In genomic region chr8:120308131-120308530, GRCm38 (mm10) we compare ENCODE assay signal across 11 mouse cellular contexts.
DNase-seq lines count a peak whose midpoint lies in the region; ATAC-seq and TF ChIP-seq lines count a peak whose summit lies in the region.
"Had no signal": no experiment of that assay in that cellular context is flagged by ENCODE, and none has a peak within 500 bp of the region (broad histone marks: within the 10 kb centered on the region; RNA-seq: fewer than 3 reads in every experiment).

No protein-coding gene starts in this region.

- no peak overlapping the region for H3K9ac ChIP-seq in lung, embryonic 16.5 days (ENCODE audit: low read length)
- H3K9ac ChIP-seq in lung, postnatal 0 days (replicated peaks; ENCODE audit: low read depth) = no peak overlapping the region
- H3K9ac ChIP-seq in forebrain, embryonic 14.5 days (ENCODE audit: low read length) = no peak overlapping the region
- H3K9ac ChIP-seq in midbrain, embryonic 11.5 days (ENCODE audit: low read length) = no peak overlapping the region

- no peak overlapping the region for H3K4me2 ChIP-seq in lung, embryonic 16.5 days (ENCODE audit: low read depth, low read length)
- H3K4me2 ChIP-seq in lung, postnatal 0 days (replicated peaks; ENCODE audit: low read depth, low read length) = no peak overlapping the region
- no peak overlapping the region for H3K4me2 ChIP-seq in forebrain, embryonic 14.5 days (ENCODE audit: low read length)
- no peak overlapping the region for H3K4me2 ChIP-seq in midbrain, embryonic 11.5 days

- no peak overlapping the region for H3K4me3 ChIP-seq in lung, embryonic 16.5 days (ENCODE audit: low read length)
- H3K4me3 ChIP-seq in lung, postnatal 0 days (ENCODE audit: low read depth, low read length) = no peak overlapping the region
- H3K4me3 ChIP-seq in forebrain, embryonic 14.5 days (ENCODE audit: low read depth, low read length) = no peak overlapping the region
- H3K4me3 ChIP-seq in midbrain, embryonic 11.5 days (ENCODE audit: low read depth, low read length) = no peak overlapping the region
- H3K4me3 ChIP-seq: left cerebral cortex, adult 2 months had no signal

- H3K9me3 ChIP-seq in lung, embryonic 16.5 days (ENCODE audit: control insufficient read depth, low read length) = no peaks in the 10 kb centered on the region
- no peaks in the 10 kb centered on the region for H3K9me3 ChIP-seq in lung, postnatal 0 days (ENCODE audit: low read length)
- no peaks in the 10 kb centered on the region for H3K9me3 ChIP-seq in forebrain, embryonic 14.5 days (replicated peaks; ENCODE audit: control insufficient read depth, low read length)
- H3K9me3 ChIP-seq in midbrain, embryonic 11.5 days (ENCODE audit: control insufficient read depth, low read length) = no peaks in the 10 kb centered on the region

- peaks cover 31% of the 10 kb centered on the region for H3K4me1 ChIP-seq in lung, embryonic 16.5 days (replicated peaks; ENCODE audit: control insufficient read depth, insufficient read depth, low read length)
- 0 out of 2 replicates have a peak, but pooled peaks cover 2% of the 10 kb centered on the region for H3K4me1 ChIP-seq in lung, postnatal 0 days (ENCODE audit: insufficient read depth, low read depth, low read length)
- peaks cover 51% of the 10 kb centered on the region for H3K4me1 ChIP-seq in forebrain, embryonic 14.5 days (ENCODE audit: control insufficient read depth, insufficient read depth, low read length)
- peaks cover 54% of the 10 kb centered on the region for H3K4me1 ChIP-seq in midbrain, embryonic 11.5 days (ENCODE audit: control insufficient read depth, insufficient read depth, low read length)

- no peak for ATAC-seq in lung, embryonic 16.5 days (ENCODE audit: low read depth)
- ATAC-seq in lung, postnatal 0 days = no peak
- no peak for ATAC-seq in forebrain, embryonic 14.5 days
- ATAC-seq in midbrain, embryonic 11.5 days (ENCODE audit: low FRiP score) = no peak
- no peak for ATAC-seq in monocyte, adult 5-6 weeks (replicated peaks; ENCODE audit: insufficient number of reproducible peaks, low FRiP score, low TSS enrichment, poor library complexity, severe bottlenecking)

- no peaks in the 10 kb centered on the region for H3K27me3 ChIP-seq in lung, embryonic 16.5 days (ENCODE audit: control insufficient read depth, insufficient read depth, low read depth, low read length)
- H3K27me3 ChIP-seq in lung, postnatal 0 days (replicated peaks; ENCODE audit: insufficient read depth, low read length) = no peaks in the 10 kb centered on the region
- H3K27me3 ChIP-seq in forebrain, embryonic 14.5 days (replicated peaks; ENCODE audit: control insufficient read depth, insufficient read depth, low read length) = no peaks in the 10 kb centered on the region
- peaks cover 5% of the 10 kb centered on the region; the same call in 1 of the 2 replicates for H3K27me3 ChIP-seq in midbrain, embryonic 11.5 days (ENCODE audit: control insufficient read depth, insufficient read depth, low read length)

- peak overlapping the region; percentile 34; the same call in 1 of the 2 replicates for H3K27ac ChIP-seq in lung, embryonic 16.5 days (ENCODE audit: low read length)
- H3K27ac ChIP-seq in lung, postnatal 0 days (ENCODE audit: low read length) = no peak overlapping the region
- peak overlapping the region; percentile 84 for H3K27ac ChIP-seq in forebrain, embryonic 14.5 days (ENCODE audit: low read depth, low read length)
- peak overlapping the region; percentile 84 for H3K27ac ChIP-seq in midbrain, embryonic 11.5 days (ENCODE audit: low read depth, low read length)
- H3K27ac ChIP-seq: left cerebral cortex, adult 2 months; macrophage had no signal

- TF ChIP-seq CTCF in lung, postnatal 0 days (IDR thresholded peaks at IDR 0.05) = no peak

- TF ChIP-seq EP300 in lung, postnatal 0 days (IDR thresholded peaks at IDR 0.05) = no peak

- H3K36me3 ChIP-seq in lung, embryonic 16.5 days (ENCODE audit: control insufficient read depth, insufficient read depth, low read length) = no peaks in the 10 kb centered on the region
- H3K36me3 ChIP-seq in lung, postnatal 0 days (ENCODE audit: insufficient read depth, low read length) = no peaks in the 10 kb centered on the region
- H3K36me3 ChIP-seq in forebrain, embryonic 14.5 days (ENCODE audit: control insufficient read depth, insufficient read depth, low read length) = no peaks in the 10 kb centered on the region
- H3K36me3 ChIP-seq in midbrain, embryonic 11.5 days (ENCODE audit: control insufficient read depth, insufficient read depth, low read length) = no peaks in the 10 kb centered on the region

- 60% methylated on average over 8 of the region's 8 CpGs for WGBS in lung, embryonic 16.5 days
- WGBS in lung, postnatal 0 days = 65% methylated on average over 6 of the region's 8 CpGs
- WGBS in forebrain, embryonic 14.5 days = 38% methylated on average over 8 of the region's 8 CpGs
- WGBS in midbrain, embryonic 11.5 days = 38% methylated on average over 8 of the region's 8 CpGs

- no peak for DNase-seq in lung, postnatal 0 days (ENCODE audit: low spot score)
- DNase-seq in forebrain, embryonic 14.5 days (ENCODE audit: low spot score) = no peak
- no peak for DNase-seq in midbrain, embryonic 11.5 days (ENCODE audit: low spot score, missing footprints)
- no peak for DNase-seq in adrenal gland, postnatal 14 days
- DNase-seq in gastrocnemius, postnatal 14 days = no peak
- DNase-seq: right cerebral cortex, postnatal 25 days; thymus, postnatal 36 days had no signal

- intact Hi-C loops in gastrocnemius, postnatal 14 days (cut with DNase I; ENCODE audit: low total_unique reads) = no loop called here
